In the genomic region with DNA sequence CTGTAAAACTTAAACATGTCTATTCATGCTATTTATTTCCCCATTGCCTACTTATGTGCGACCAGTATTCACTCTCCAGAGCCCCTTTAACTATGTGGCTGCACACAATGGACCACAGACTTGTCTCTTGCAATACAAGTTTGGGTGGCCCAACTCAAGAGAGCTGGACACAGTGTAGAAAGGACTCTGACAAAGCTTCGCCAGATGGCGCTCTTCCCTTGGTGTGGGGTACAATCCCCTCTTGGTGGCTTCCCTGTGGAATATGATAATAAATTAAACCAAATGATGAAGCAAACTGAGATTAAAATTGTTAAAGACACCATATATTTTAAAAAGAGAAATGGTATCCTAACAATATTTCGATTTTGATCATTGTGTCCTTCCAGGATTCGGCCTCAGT, we compare ENCODE assay signal across 8 mouse cellular contexts.
DNase-seq lines count a peak whose midpoint lies in the region; ATAC-seq and TF ChIP-seq lines count a peak whose summit lies in the region.
"Had no signal": no experiment of that assay in that cellular context is flagged by ENCODE, and none has a peak within 500 bp of the region (broad histone marks: within the 10 kb centered on the region; RNA-seq: fewer than 3 reads in every experiment).

No protein-coding gene starts in this region.

- 63% methylated on average over 5 of the region's 5 CpGs for WGBS in intestine, postnatal 0 days
- WGBS in intestine, embryonic 16.5 days, result 59% methylated on average over 5 of the region's 5 CpGs
- 59% methylated on average over 5 of the region's 5 CpGs for WGBS in forebrain, embryonic 14.5 days

- ATAC-seq in intestine, postnatal 0 days, result no peak
- no peak for ATAC-seq in intestine, embryonic 16.5 days
- 0 out of 2 replicates have a peak, but pooled peaks have one; percentile 60 for ATAC-seq in forebrain, embryonic 14.5 days

- peak; percentile 53 for TF ChIP-seq CTCF in intestine, postnatal 0 days (IDR thresholded peaks at IDR 0.05; ENCODE audit: low read depth)

- no peaks in the 10 kb centered on the region for H3K4me1 ChIP-seq in intestine, postnatal 0 days (replicated peaks; ENCODE audit: control insufficient read depth, insufficient read depth, low read length)
- no peaks in the 10 kb centered on the region for H3K4me1 ChIP-seq in intestine, embryonic 16.5 days (ENCODE audit: control insufficient read depth, insufficient read depth, low read length)
- H3K4me1 ChIP-seq in forebrain, embryonic 14.5 days (ENCODE audit: control insufficient read depth, insufficient read depth, low read length), result no peaks in the 10 kb centered on the region

- H3K4me2 ChIP-seq in intestine, postnatal 0 days (replicated peaks; ENCODE audit: low read depth), result no peak overlapping the region
- no peak overlapping the region for H3K4me2 ChIP-seq in intestine, embryonic 16.5 days (ENCODE audit: low read depth, low read length)
- no peak overlapping the region for H3K4me2 ChIP-seq in forebrain, embryonic 14.5 days (ENCODE audit: low read length)

- no peak overlapping the region for H3K4me3 ChIP-seq in intestine, postnatal 0 days (ENCODE audit: low read depth, low read length)
- H3K4me3 ChIP-seq in intestine, embryonic 16.5 days (ENCODE audit: low read length), result no peak overlapping the region
- no peak overlapping the region for H3K4me3 ChIP-seq in forebrain, embryonic 14.5 days (ENCODE audit: low read depth, low read length)

- no peak overlapping the region for H3K27ac ChIP-seq in intestine, postnatal 0 days (ENCODE audit: low read depth, low read length)
- H3K27ac ChIP-seq in intestine, embryonic 16.5 days (ENCODE audit: low read length), result no peak overlapping the region
- no peak overlapping the region for H3K27ac ChIP-seq in forebrain, embryonic 14.5 days (ENCODE audit: low read depth, low read length)

- DNase-seq in 416B (ENCODE audit: low read depth) (peak; percentile 40), ES-CJ7 (ENCODE audit: low read depth, low spot score) (peak; percentile 21)
- peak; percentile 57 for DNase-seq in forebrain, embryonic 14.5 days (ENCODE audit: low spot score)
- no peak for DNase-seq in urinary bladder, adult 18-20 months (ENCODE audit: low spot score in 2 of 2)
- DNase-seq in urinary bladder, postnatal 25 days (ENCODE audit: low spot score), result no peak
- DNase-seq: liver had no signal

- H3K36me3 ChIP-seq in intestine, postnatal 0 days (ENCODE audit: control insufficient read depth, insufficient read depth), result no peaks in the 10 kb centered on the region
- H3K36me3 ChIP-seq in intestine, embryonic 16.5 days (ENCODE audit: control insufficient read depth, insufficient read depth, low read length), result no peaks in the 10 kb centered on the region
- H3K36me3 ChIP-seq in forebrain, embryonic 14.5 days (ENCODE audit: control insufficient read depth, insufficient read depth, low read length), result no peaks in the 10 kb centered on the region

- H3K27me3 ChIP-seq in intestine, postnatal 0 days (replicated peaks; ENCODE audit: control insufficient read depth, insufficient read depth, low read length), result no peaks in the 10 kb centered on the region
- no peaks in the 10 kb centered on the region for H3K27me3 ChIP-seq in intestine, embryonic 16.5 days (replicated peaks; ENCODE audit: control insufficient read depth, insufficient read depth, low read length)
- H3K27me3 ChIP-seq in forebrain, embryonic 14.5 days (replicated peaks; ENCODE audit: control insufficient read depth, insufficient read depth, low read length), result no peaks in the 10 kb centered on the region

- H3K9ac ChIP-seq in intestine, postnatal 0 days (ENCODE audit: low read depth, low read length), result no peak overlapping the region
- no peak overlapping the region for H3K9ac ChIP-seq in intestine, embryonic 16.5 days (ENCODE audit: low read depth, low read length)
- no peak overlapping the region for H3K9ac ChIP-seq in forebrain, embryonic 14.5 days (ENCODE audit: low read length)

- H3K9me3 ChIP-seq in intestine, postnatal 0 days (ENCODE audit: control insufficient read depth), result no peaks in the 10 kb centered on the region
- H3K9me3 ChIP-seq in intestine, embryonic 16.5 days (ENCODE audit: control insufficient read depth, low read length), result no peaks in the 10 kb centered on the region
- no peaks in the 10 kb centered on the region for H3K9me3 ChIP-seq in forebrain, embryonic 14.5 days (replicated peaks; ENCODE audit: control insufficient read depth, low read length)

Comparison
In these comparisons a context has a peak if more than half of its experiments do, and no peak if none do; other contexts are left out.
1. DNase-seq: peak in 416B (single experiment), ES-CJ7 (single experiment) and forebrain, embryonic 14.5 days (single experiment); none in urinary bladder, adult 18-20 months (0 of 2) and urinary bladder, postnatal 25 days (single experiment).